Mouse (Mus musculus): ENCODE measurements at regions not wholly inside any gene's neighbourhood (a gene's known extent, or its start where the extent isn't known, plus 50 kb on each side); places are given as distances from the start of the nearest gene placed in this dataset.

GRCm38 (mm10) chr12:26903073-26903893 is 434.3 kb downstream of the Cmpk2 start:
- no peak for TF ChIP-seq CTCF (IDR thresholded peaks at IDR 0.05; ENCODE audit: low read depth)
- no peak for TF ChIP-seq EP300 (optimal IDR thresholded peaks at IDR 0.05)
